Mouse (Mus musculus) heart, embryonic 11.5 days (tissue): ENCODE measurements around the gene Hoxa13. TPM values are rescaled to one million over a fixed set of nuclear protein-coding genes. Genes with fewer than 3 reads are reported as not detected.

Experiments used
- ATAC-seq: fragments of 200-750 bp; cut with Nextera tagmentation; replicated peaks from 2 replicates; pipeline ENCODE4 v1.8.0; 2017; ENCODE audit warnings: moderate library complexity; ENCODE audit not compliant: insufficient number of reproducible peaks, low FRiP score, low TSS enrichment
- H3K27ac ChIP-seq: fragments of 300-500 bp; sonication (generic); 2 replicates; pipeline ENCODE4 v1.5.1; 2014; ENCODE audit warnings: mild to moderate bottlenecking, low read depth, low read length
- H3K27me3 ChIP-seq: fragments of 300-500 bp; sonication (generic); 2 replicates; pipeline ENCODE4 v1.6.1; 2014; ENCODE audit warnings: mild to moderate bottlenecking, low read length, mixed read lengths; ENCODE audit not compliant: control insufficient read depth, insufficient read depth
- H3K36me3 ChIP-seq: fragments of 300-500 bp; sonication (generic); 2 replicates; pipeline ENCODE4 v1.6.1; 2014; ENCODE audit warnings: mild to moderate bottlenecking, low read length, moderate library complexity, mixed read lengths; ENCODE audit not compliant: control insufficient read depth, insufficient read depth
- H3K4me1 ChIP-seq: fragments of 300-500 bp; sonication (generic); 2 replicates; pipeline ENCODE4 v1.6.1; 2014; ENCODE audit warnings: low read length; ENCODE audit not compliant: control insufficient read depth, insufficient read depth
- H3K4me2 ChIP-seq: fragments of 300-500 bp; sonication (generic); 2 replicates; pipeline ENCODE4 v1.6.1; 2014; ENCODE audit warnings: mild to moderate bottlenecking, moderate library complexity
- H3K4me3 ChIP-seq: fragments of 300-500 bp; sonication (generic); 2 replicates; pipeline ENCODE4 v1.5.1; 2014; ENCODE audit warnings: low read depth, low read length
- H3K9ac ChIP-seq: fragments of 300-500 bp; sonication (generic); 2 replicates; pipeline ENCODE4 v1.6.1; 2014; ENCODE audit warnings: mild to moderate bottlenecking, low read depth, low read length, moderate library complexity
- H3K9me3 ChIP-seq: fragments of 300-500 bp; sonication (generic); replicated peaks from 2 replicates; pipeline ENCODE4 v1.6.1; 2016; ENCODE audit warnings: low read length; ENCODE audit not compliant: control insufficient read depth
- WGBS: fragments of 180-500 bp; shearing (Covaris S2); extraction: QIAGEN DNeasy Blood & Tissue Kit; methylation state at CpG from one replicate; pipeline ENCODE4 v1.1.7; 2014; ENCODE audit not compliant: insufficient replicate concordance; 5-methylcytosine and 5-hydroxymethylcytosine counted together
- polyA plus RNA-seq: library from polyadenylated mRNA; unstranded; fragments of >200 nt; fragmentation: Nextera tagmentation; extraction: Ambion mirVana; gene quantifications from 2 replicates; pipeline ENCODE4 v1.2.1, GENCODE M21; 2014

The Hoxa13 gene
- polyA plus RNA-seq, 1 experiment from 2014 or later, result not detected

DNA sequence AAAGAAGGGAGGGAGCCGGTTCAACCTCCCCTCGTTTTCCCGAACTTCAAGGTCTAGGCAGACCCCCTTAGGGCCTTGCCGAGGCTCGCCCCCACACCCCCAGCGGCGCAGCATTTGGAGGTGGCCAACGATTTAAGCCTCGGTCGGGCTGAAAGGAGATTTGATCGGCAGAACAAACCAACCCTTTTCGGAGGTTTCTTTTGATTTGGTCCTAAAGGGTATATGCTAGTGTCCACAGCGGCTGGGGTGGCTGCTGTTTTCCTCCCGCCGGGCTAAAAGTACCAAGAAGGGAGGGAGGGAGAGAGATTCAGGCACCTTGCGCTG lies 11.3 kb downstream of the Hoxa13 start:
- H3K4me1 ChIP-seq, result peaks cover 5% of the 10 kb centered on the region; the same call in 1 of the 2 replicates
- no peak overlapping the region for H3K27ac ChIP-seq
- peaks cover 95% of the 10 kb centered on the region for H3K27me3 ChIP-seq
- ATAC-seq, result no peak
- no peaks in the 10 kb centered on the region for H3K36me3 ChIP-seq
- no peak overlapping the region for H3K9ac ChIP-seq
- 2% methylated on average over 16 of the region's 16 CpGs for WGBS
- H3K4me2 ChIP-seq, result no peak overlapping the region; the same call in 1 of the 2 replicates
- 0 out of 2 replicates have a peak overlapping the region, but pooled peaks have one; percentile 4 for H3K4me3 ChIP-seq
- no peaks in the 10 kb centered on the region for H3K9me3 ChIP-seq

DNA sequence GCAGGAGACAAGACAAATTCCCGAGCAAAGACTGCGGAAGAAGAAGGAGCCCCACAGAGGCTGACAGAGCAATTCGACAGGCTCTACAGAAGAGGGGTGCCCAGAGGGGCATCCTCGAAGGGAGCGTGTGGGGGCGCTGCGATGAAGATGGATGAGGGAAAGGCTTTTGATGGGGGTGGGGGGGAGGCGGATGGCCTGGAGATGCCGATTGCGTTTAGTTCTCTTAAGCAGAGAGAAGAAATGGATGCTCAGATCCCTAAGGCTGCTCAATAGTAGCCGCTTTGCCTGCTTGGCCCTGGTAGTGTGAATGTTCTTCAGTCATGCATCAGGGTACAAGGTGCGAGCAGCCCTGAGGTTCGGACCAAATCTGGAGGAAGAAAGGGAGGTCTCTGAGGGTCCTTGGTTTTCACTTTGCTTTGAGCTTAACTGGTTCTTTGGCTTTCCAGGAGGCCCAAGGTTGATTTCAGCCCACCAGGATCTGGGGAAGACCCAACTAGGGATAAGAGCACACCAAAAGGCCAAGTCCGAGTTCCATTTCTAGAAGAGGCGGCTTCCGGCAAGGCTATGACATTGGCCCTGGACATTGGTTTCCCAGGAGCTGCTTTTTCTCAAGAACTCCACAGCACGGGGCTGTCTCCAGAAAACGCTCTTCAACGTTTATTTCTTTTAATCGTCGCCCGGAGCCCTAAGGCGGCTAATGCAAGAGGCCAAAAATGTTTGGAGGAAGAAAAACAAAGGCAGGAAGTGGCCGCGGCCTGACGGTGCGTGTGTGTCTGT lies 11.9 kb downstream of the Hoxa13 start:
- Histone ChIP-seq H3K27me3 (peaks cover 96% of the 10 kb centered on the region), H3K4me3 (0 out of 2 replicates have a peak overlapping the region, but pooled peaks have one; percentile 4), H3K4me1 (peaks cover 5% of the 10 kb centered on the region; the same call in 1 of the 2 replicates), H3K9ac (no peak overlapping the region), H3K9me3 (no peaks in the 10 kb centered on the region), H3K27ac (no peak overlapping the region), H3K36me3 (no peaks in the 10 kb centered on the region), H3K4me2 (no peak overlapping the region; the same call in 1 of the 2 replicates)
- no peak for ATAC-seq
- WGBS, result under 1% methylated on average over 27 of the region's 27 CpGs

GRCm38 (mm10) chr6:52247766-52248637 lies 12.7 kb downstream of the Hoxa13 start:
- H3K36me3 ChIP-seq, result no peaks in the 10 kb centered on the region
- H3K9me3 ChIP-seq, result no peaks in the 10 kb centered on the region
- WGBS, result under 1% methylated on average over 23 of the region's 23 CpGs
- ATAC-seq, result no peak
- H3K4me2 ChIP-seq, result no peak overlapping the region
- H3K27me3 ChIP-seq, result peaks cover 96% of the 10 kb centered on the region
- H3K9ac ChIP-seq, result no peak overlapping the region
- peaks cover 5% of the 10 kb centered on the region; the same call in 1 of the 2 replicates for H3K4me1 ChIP-seq
- H3K27ac ChIP-seq, result no peak overlapping the region
- H3K4me3 ChIP-seq, result no peak overlapping the region

GRCm38 (mm10) chr6:52246916-52247315 lies 13.8 kb downstream of the Hoxa13 start:
- no peak for ATAC-seq
- Histone ChIP-seq H3K9ac (no peak overlapping the region), H3K27ac (no peak overlapping the region), H3K36me3 (no peaks in the 10 kb centered on the region), H3K4me3 (no peak overlapping the region), H3K4me1 (peaks cover 5% of the 10 kb centered on the region; the same call in 1 of the 2 replicates), H3K27me3 (peaks cover 96% of the 10 kb centered on the region), H3K4me2 (no peak overlapping the region), H3K9me3 (no peaks in the 10 kb centered on the region)
- 2% methylated on average over 3 of the region's 3 CpGs for WGBS

GRCm38 (mm10) chr6:52246403-52246803 lies 14.3 kb downstream of the Hoxa13 start:
- no peaks in the 10 kb centered on the region for H3K36me3 ChIP-seq
- peaks cover 5% of the 10 kb centered on the region; the same call in 1 of the 2 replicates for H3K4me1 ChIP-seq
- no peak overlapping the region for H3K27ac ChIP-seq
- H3K4me3 ChIP-seq, result no peak overlapping the region
- H3K4me2 ChIP-seq, result no peak overlapping the region; the same call in 1 of the 2 replicates
- H3K27me3 ChIP-seq, result peaks cover 96% of the 10 kb centered on the region
- ATAC-seq, result no peak
- H3K9ac ChIP-seq, result no peak overlapping the region
- H3K9me3 ChIP-seq, result no peaks in the 10 kb centered on the region
- WGBS, result under 1% methylated on average over 26 of the region's 26 CpGs

- no peak within 1 kb of the TSS for H3K9ac ChIP-seq
- peaks cover 96% of the 10 kb centered on the region for H3K27me3 ChIP-seq
- 1% methylated on average over 20 of the region's 20 CpGs for WGBS
- H3K4me2 ChIP-seq, result peak within 1 kb of the TSS; percentile 27
- H3K27ac ChIP-seq, result no peak within 1 kb of the TSS
- H3K9me3 ChIP-seq, result no peaks in the 10 kb centered on the region
- H3K4me3 ChIP-seq, result peak within 1 kb of the TSS; percentile 25
- peaks cover 5% of the 10 kb centered on the region; the same call in 1 of the 2 replicates for H3K4me1 ChIP-seq
- no peaks in the 10 kb centered on the region for H3K36me3 ChIP-seq
- ATAC-seq, result no peak
Measured at GRCm38 (mm10) chr6:52245757-52246142, 14.9 kb downstream of the Hoxa13 start, which contains the start of gene Hoxa11. TSS of gene Hoxa11 (minus strand) at chr6:52245810.

DNA sequence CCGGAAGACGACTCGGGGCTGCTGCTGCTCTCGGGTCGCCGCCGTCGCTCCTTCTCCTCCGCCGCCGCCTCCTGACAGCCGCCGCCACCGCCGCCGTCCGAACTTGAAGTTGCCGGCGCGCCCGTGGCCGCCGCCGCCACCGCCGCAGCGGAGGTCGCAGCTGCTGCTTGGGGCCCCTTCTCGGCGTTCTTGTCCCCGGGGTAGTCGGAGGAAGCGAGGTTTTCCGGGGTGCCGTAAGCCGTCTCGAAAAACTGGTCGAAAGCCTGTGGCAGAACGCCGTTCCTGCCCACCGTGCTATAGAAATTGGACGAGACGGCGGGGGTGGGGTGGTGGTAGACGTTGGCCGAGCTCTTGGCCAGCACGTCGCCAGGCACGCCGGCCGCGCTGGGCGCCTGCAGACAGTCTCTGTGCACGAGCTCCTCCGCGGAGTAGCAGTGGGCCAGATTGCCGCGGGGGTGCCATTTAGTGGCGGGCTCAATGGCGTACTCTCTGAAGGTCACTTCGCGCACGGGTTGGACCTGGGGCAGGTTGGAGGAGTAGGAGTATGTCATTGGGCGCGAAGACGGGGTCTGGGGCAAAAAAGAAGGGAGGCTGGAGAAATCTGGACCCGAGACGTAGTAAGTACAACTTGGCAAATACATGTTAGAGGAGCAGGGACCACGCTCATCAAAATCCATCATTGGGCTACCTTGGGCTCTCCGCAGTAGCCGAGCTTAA lies 15.5 kb downstream of the Hoxa13 start:
- peak overlapping the region; percentile 27; the same call in 1 of the 2 replicates for H3K4me2 ChIP-seq
- no peak for ATAC-seq

GRCm38 (mm10) chr6:52244471-52245039 lies 16.1 kb downstream of the Hoxa13 start:
- Histone ChIP-seq H3K4me2 (peak overlapping the region; percentile 27; the same call in 1 of the 2 replicates), H3K27me3 (peaks cover 97% of the 10 kb centered on the region), H3K9me3 (no peaks in the 10 kb centered on the region), H3K4me1 (peaks cover 5% of the 10 kb centered on the region; the same call in 1 of the 2 replicates), H3K4me3 (peak overlapping the region; percentile 25), H3K36me3 (no peaks in the 10 kb centered on the region), H3K9ac (no peak overlapping the region), H3K27ac (no peak overlapping the region)
- 2% methylated on average over 23 of the region's 23 CpGs for WGBS
- no peak for ATAC-seq

More for the DNA sequence above, 15.5 kb downstream of the Hoxa13 start:
- H3K4me1 ChIP-seq, result peaks cover 5% of the 10 kb centered on the region; the same call in 1 of the 2 replicates
- 1% methylated on average over 71 of the region's 71 CpGs for WGBS
- no peaks in the 10 kb centered on the region for H3K36me3 ChIP-seq
- peak overlapping the region; percentile 25 for H3K4me3 ChIP-seq
- H3K9ac ChIP-seq, result no peak overlapping the region
- H3K27ac ChIP-seq, result no peak overlapping the region
- H3K9me3 ChIP-seq, result no peaks in the 10 kb centered on the region
- peaks cover 97% of the 10 kb centered on the region for H3K27me3 ChIP-seq
